Mouse (Mus musculus) midbrain, embryonic 15.5 days (tissue): Measurements from ENCODE around the gene Gm15262. TPM values are rescaled to one million over a fixed set of nuclear protein-coding genes. Genes with fewer than 3 reads are reported as not detected.
"Not testable (repeated sequence)": the region's sequence is repeated elsewhere in the genome, so short reads cannot be mapped to it uniquely, and the experiment has no call there.

Experiments
- ATAC-seq: fragments of 200-750 bp; cut with Nextera tagmentation; replicated peaks from 2 replicates; pipeline ENCODE4 v1.8.0; 2017; ENCODE audit warnings: moderate TSS enrichment
- H3K27ac ChIP-seq: fragments of 300-500 bp; sonication (generic); 2 replicates; pipeline ENCODE4 v1.5.1; 2015; ENCODE audit warnings: mild to moderate bottlenecking, inconsistent platforms
- H3K27me3 ChIP-seq: fragments of 300-500 bp; sonication (generic); replicated peaks from 2 replicates; pipeline ENCODE4 v1.6.1; 2015; ENCODE audit warnings: inconsistent platforms
- H3K36me3 ChIP-seq: fragments of 300-500 bp; sonication (generic); replicated peaks from 2 replicates; pipeline ENCODE4 v1.6.1; 2015; ENCODE audit warnings: inconsistent platforms
- H3K4me1 ChIP-seq: fragments of 300-500 bp; sonication (generic); 2 replicates; pipeline ENCODE4 v1.6.1; 2015; ENCODE audit warnings: inconsistent platforms
- H3K4me2 ChIP-seq: fragments of 300-500 bp; sonication (generic); 2 replicates; pipeline ENCODE4 v1.6.1; 2015; ENCODE audit warnings: inconsistent platforms, mild to moderate bottlenecking, moderate library complexity
- H3K4me3 ChIP-seq: fragments of 300-500 bp; sonication (generic); 2 replicates; pipeline ENCODE4 v1.5.1; 2015; ENCODE audit warnings: mild to moderate bottlenecking, inconsistent platforms
- H3K9ac ChIP-seq: fragments of 300-500 bp; sonication (generic); 2 replicates; pipeline ENCODE4 v1.6.1; 2015; ENCODE audit warnings: mild to moderate bottlenecking, inconsistent platforms
- H3K9me3 ChIP-seq: fragments of 300-500 bp; sonication (generic); 2 replicates; pipeline ENCODE4 v1.6.1; 2016; ENCODE audit warnings: inconsistent platforms
- WGBS: fragments of 180-500 bp; shearing (Covaris S2); methylation state at CpG from one replicate; pipeline ENCODE4 v1.1.7; 2015; ENCODE audit warnings: mixed read lengths; 5-methylcytosine and 5-hydroxymethylcytosine counted together
- polyA plus RNA-seq: library from polyadenylated mRNA; unstranded; fragments of >200 nt; fragmentation: Nextera tagmentation; extraction: Ambion mirVana; gene quantifications from 2 replicates; pipeline ENCODE4 v1.2.1, GENCODE M21; 2015

The Gm15262 gene
- 0.09 TPM in 1 of 2 replicates, not detected in the other for polyA plus RNA-seq

DNA sequence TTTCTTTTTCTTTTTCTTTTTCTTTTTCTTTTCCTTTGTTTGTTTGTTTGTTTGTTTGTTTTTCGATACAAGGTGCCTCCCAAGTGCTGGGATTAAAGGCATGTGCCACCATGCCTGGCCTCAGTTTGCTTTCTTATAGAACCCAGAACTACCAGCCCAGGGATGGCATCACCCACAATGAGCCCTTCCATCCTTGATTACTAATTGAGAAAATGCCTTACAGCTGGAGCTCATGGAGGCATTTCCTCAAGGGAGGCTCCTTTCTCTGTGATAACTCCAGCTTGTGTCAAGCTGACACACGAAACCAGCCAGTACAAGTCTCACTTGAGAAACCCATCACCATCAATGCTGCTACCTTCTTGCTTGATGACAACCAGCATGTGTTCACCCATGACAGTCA, at the start of gene Gm15262:
Gm15262 (plus strand) TSS at position 301 of the 400 bp plus-strand sequence.
- H3K9me3 ChIP-seq, H3K27ac ChIP-seq, H3K27me3 ChIP-seq, H3K36me3 ChIP-seq, H3K4me2 ChIP-seq, H3K4me3 ChIP-seq, ATAC-seq, H3K9ac ChIP-seq, H3K4me1 ChIP-seq: not testable (repeated sequence)
- 73% methylated on average over 2 of the region's 2 CpGs for WGBS

DNA sequence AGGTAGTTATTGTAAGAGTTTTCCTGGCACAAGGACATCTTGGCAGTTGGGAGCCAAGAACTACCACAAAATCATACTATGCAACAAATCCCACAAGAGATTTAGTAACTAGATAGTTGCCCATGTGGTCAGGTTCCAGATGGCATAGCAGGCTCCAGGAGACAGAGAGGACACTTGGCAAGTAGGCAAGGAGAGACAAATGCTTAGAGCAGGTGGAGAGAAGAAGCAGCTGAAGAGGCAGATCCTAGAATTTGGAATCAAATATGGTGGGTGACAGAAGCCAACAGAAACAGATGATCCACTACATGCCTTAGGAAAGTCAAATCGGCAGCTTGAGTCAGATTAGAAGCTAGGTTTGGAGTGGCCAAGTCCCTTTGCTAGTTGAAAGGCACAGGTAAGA, 20.9 kb downstream of the Gm15262 start:
- H3K4me1 ChIP-seq, result no peaks in the 10 kb centered on the region
- no peak overlapping the region for H3K4me3 ChIP-seq
- no peak for ATAC-seq
- 0 out of 2 replicates have a peak, but pooled peaks cover 3% of the 10 kb centered on the region for H3K27me3 ChIP-seq
- no peaks in the 10 kb centered on the region for H3K9me3 ChIP-seq
- WGBS, result 93% methylated on average over 1 of the region's 1 CpGs
- H3K36me3 ChIP-seq, result no peaks in the 10 kb centered on the region
- no peak overlapping the region for H3K9ac ChIP-seq
- no peak overlapping the region for H3K4me2 ChIP-seq
- H3K27ac ChIP-seq, result no peak overlapping the region

DNA sequence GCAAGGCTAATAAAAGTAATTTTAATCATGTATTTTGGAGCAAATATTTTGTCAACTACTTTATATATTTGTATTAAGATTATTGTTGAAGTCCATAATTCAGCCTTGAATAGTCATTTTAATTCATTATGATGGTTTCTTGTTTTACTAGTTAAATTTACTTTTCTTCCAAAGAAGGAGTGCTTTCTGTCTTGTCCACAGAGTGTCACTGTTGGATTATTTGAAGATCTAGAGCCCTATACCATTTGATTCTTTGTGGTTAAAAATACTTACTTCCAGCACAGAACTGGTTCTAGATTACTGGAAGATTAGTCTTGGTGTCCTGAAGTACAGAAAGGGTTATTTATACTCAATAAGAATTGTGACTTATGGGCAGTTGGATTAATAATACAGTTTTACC, 29.2 kb downstream of the Gm15262 start:
- Histone ChIP-seq H3K27me3 (no peaks in the 10 kb centered on the region), H3K4me3 (no peak overlapping the region), H3K4me1 (no peaks in the 10 kb centered on the region), H3K4me2 (no peak overlapping the region), H3K36me3 (no peaks in the 10 kb centered on the region), H3K27ac (no peak overlapping the region), H3K9me3 (no peaks in the 10 kb centered on the region), H3K9ac (no peak overlapping the region)
- ATAC-seq, result no peak

DNA sequence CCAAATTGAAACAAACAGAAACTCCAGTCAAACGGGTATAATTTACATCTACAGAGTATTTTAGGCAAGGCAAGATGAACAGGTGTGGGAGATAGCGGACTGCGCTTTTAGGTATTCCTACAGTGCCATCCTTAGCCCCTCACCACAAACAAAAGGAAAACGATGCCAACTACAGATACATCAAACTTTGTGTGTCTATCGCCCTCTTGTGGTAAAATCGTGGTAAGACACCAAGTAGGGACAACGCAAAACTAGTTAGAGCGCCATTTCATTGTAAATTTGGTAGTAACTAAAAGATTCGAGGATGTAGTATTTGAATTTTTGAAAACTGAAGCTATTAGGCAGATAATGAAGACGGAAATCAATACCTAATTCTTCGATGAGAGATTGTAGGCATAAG, 83.7 kb downstream of the Gm15262 start:
- H3K27ac ChIP-seq, result no peak overlapping the region
- H3K27me3 ChIP-seq, result no peaks in the 10 kb centered on the region; the same call in 1 of the 2 replicates
- H3K4me3 ChIP-seq, result no peak overlapping the region
- 46% methylated on average over 11 of the region's 11 CpGs for WGBS
- H3K4me2 ChIP-seq, result no peak overlapping the region
- H3K9ac ChIP-seq, result no peak overlapping the region
- no peaks in the 10 kb centered on the region for H3K36me3 ChIP-seq
- H3K4me1 ChIP-seq, result no peaks in the 10 kb centered on the region
- H3K9me3 ChIP-seq, result no peaks in the 10 kb centered on the region
- ATAC-seq, result no peak

DNA sequence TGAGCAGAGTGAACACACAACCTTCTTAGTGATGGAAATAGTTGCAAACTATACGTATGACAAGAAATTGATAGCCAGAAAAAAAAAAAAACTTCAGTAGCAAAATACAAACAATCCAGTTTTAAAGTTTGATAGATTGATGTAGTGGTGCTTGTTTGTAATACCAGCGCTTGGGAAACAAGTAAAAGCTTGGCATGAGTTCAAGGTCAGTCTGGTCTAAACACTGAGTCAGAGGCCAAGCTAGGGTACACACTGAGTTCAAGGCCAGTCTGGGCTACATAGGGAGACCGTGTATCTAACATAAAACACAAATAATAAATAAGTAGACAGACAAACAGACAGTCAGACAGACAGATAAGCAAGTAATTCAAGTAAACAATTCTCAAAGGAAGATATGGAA, 84.2 kb downstream of the Gm15262 start:
- no peak for ATAC-seq
- Histone ChIP-seq H3K36me3 (no peaks in the 10 kb centered on the region), H3K4me3 (no peak overlapping the region), H3K4me2 (no peak overlapping the region), H3K4me1 (no peaks in the 10 kb centered on the region), H3K9me3 (no peaks in the 10 kb centered on the region), H3K9ac (no peak overlapping the region), H3K27ac (no peak overlapping the region), H3K27me3 (no peaks in the 10 kb centered on the region; the same call in 1 of the 2 replicates)
- WGBS, result 70% methylated on average over 3 of the region's 3 CpGs

DNA sequence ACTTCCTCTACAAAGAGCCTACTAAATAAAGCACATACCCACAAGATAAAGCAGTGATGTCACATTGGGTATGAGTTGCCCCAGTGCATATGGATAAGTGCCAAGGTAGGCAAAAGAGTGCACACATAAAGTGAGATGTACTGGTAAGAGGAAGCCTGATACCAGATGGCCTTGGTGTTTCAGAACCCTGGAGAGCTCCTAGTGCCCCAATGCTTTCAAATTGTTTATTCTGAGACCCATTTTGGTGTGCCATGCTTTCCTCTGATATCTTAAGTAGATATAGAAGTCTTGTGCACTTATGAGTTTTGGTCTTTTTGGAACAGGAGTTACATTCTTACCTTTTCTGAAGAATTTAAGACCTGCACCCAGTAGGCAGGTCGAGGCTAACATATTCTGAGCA, 88.3 kb downstream of the Gm15262 start:
- ATAC-seq, result no peak
- peaks cover 3% of the 10 kb centered on the region; the same call in 1 of the 2 replicates for H3K27me3 ChIP-seq
- H3K9me3 ChIP-seq, result no peaks in the 10 kb centered on the region
- no peak overlapping the region for H3K9ac ChIP-seq
- no peaks in the 10 kb centered on the region for H3K4me1 ChIP-seq
- H3K4me3 ChIP-seq, result no peak overlapping the region
- no peak overlapping the region for H3K4me2 ChIP-seq
- H3K27ac ChIP-seq, result no peak overlapping the region
- H3K36me3 ChIP-seq, result no peaks in the 10 kb centered on the region
- WGBS, result 64% methylated on average over 1 of the region's 1 CpGs

DNA sequence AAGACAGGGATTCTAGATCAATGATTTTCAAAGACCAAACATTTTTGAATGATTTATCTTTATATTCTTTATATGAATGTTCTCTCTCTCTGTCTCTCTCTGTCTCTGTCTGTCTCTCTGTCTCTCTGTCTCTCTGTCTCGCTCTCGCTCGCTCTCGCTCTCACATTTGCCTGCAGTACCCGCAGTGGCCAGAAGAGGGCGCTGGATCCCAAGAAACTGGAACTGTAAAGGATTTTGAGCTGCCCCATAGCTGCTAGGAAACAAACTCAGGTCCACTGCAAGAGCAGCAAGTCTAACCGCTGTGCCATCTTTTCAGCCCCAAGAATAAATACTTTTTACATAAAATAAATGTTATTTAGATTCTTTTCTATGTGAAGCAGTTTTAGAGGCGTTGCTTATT, 98.5 kb downstream of the Gm15262 start:
- Histone ChIP-seq H3K27ac (no peak overlapping the region), H3K9ac (no peak overlapping the region), H3K4me2 (no peak overlapping the region), H3K4me1 (no peaks in the 10 kb centered on the region), H3K36me3 (no peaks in the 10 kb centered on the region), H3K4me3 (no peak overlapping the region), H3K9me3 (no peaks in the 10 kb centered on the region), H3K27me3 (peaks cover 4% of the 10 kb centered on the region; the same call in 1 of the 2 replicates)
- WGBS, result 36% methylated on average over 8 of the region's 8 CpGs
- ATAC-seq, result no peak

DNA sequence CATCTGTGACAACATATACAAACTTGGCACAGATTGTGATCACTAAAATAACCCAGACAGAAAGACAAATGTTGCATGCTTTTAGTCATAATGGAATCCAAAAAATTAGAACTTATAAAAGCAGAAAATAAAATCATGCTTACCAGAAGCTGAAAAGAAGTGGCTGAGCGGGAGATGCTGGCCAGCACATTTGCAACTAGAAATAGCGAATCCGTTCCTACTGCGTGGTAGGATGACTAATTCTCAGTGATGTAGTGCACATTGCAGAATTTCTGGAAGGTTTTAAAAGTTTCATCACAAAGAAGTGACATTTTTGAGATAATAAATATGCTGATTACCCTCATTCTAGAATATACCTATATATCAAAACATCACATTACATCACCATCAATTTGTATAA, 100.7 kb downstream of the Gm15262 start:
- no peaks in the 10 kb centered on the region for H3K9me3 ChIP-seq
- peaks cover 4% of the 10 kb centered on the region; the same call in 1 of the 2 replicates for H3K27me3 ChIP-seq
- H3K36me3 ChIP-seq, result no peaks in the 10 kb centered on the region
- H3K4me2 ChIP-seq, result no peak overlapping the region
- WGBS, result 93% methylated on average over 4 of the region's 4 CpGs
- H3K4me3 ChIP-seq, result no peak overlapping the region
- H3K9ac ChIP-seq, result no peak overlapping the region
- ATAC-seq, result no peak
- H3K27ac ChIP-seq, result no peak overlapping the region
- no peaks in the 10 kb centered on the region for H3K4me1 ChIP-seq

DNA sequence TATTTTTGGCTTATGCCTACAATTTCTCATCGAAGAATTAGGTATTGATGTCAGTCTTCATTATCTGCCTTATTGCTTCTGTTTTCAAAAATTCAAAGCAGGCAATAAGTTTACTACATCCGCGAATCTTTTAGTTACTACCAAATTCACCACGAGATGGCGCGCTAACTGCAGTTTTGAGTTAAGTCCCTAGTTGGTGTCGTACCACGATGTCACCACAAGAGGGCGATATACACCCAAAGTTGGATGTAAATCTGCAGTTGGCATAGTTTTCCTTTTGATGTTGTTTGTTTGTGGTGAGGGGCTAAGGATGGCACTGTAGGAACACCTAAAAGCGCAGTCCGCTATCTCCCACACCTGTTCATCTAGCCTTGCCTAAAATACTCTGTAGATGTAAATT, 111.9 kb downstream of the Gm15262 start:
- WGBS, result 31% methylated on average over 11 of the region's 11 CpGs

DNA sequence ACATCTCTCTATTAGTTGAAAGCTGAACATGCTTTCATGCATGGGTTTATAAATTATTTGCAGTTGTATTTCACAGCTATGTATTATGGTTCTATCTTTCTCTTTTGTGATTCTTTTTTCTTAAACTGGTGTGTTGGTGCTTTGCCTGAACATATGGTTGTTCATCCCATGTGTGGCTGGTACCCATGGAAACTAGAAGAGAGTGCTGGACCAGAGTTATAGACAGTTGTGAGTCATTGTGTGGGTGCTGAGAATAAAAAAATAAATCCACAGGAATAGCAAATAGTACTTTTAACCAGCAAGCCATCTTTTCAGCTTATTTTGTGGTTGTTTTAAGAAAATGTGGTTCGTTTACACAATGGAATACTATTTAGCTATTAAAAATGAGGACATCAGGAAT, 123.9 kb downstream of the Gm15262 start:
- 68% methylated on average over 1 of the region's 1 CpGs for WGBS
- no peaks in the 10 kb centered on the region for H3K9me3 ChIP-seq
- H3K9ac ChIP-seq, result no peak overlapping the region
- H3K36me3 ChIP-seq, result no peaks in the 10 kb centered on the region
- H3K4me2 ChIP-seq, result no peak overlapping the region
- no peaks in the 10 kb centered on the region for H3K4me1 ChIP-seq
- H3K27me3 ChIP-seq, result no peaks in the 10 kb centered on the region; the same call in none of the 2 replicates
- H3K4me3 ChIP-seq, result no peak overlapping the region
- no peak overlapping the region for H3K27ac ChIP-seq
- no peak for ATAC-seq

More for the DNA sequence above, 111.9 kb downstream of the Gm15262 start:
- Histone ChIP-seq H3K27me3 (peaks cover 5% of the 10 kb centered on the region; the same call in 1 of the 2 replicates), H3K9me3 (no peaks in the 10 kb centered on the region), H3K4me3 (no peak overlapping the region), H3K4me2 (no peak overlapping the region), H3K9ac (no peak overlapping the region), H3K4me1 (no peaks in the 10 kb centered on the region), H3K27ac (no peak overlapping the region), H3K36me3 (no peaks in the 10 kb centered on the region)
- ATAC-seq, result no peak

Other genes with a start within 250 kb of the Gm15262 start
- 2.4 and 3.1 TPM in 2 replicates for gene Scml2, start 170.3 kb upstream of the Gm15262 start, polyA plus RNA-seq